Mouse (Mus musculus): ENCODE data around the gene Tox4. TPM values are rescaled to one million over a fixed set of nuclear protein-coding genes. Genes with fewer than 3 reads are reported as not detected.
A peak's percentile ranks its signal among the peaks of the same experiment; 100 is the strongest.
"Not testable (repeated sequence)": the region's sequence is repeated elsewhere in the genome, so short reads cannot be mapped to it uniquely, and the experiment has no call there.

Gene Tox4
- polyA plus RNA-seq, 1 experiment from 2014 or later = 60.2 TPM

DNA sequence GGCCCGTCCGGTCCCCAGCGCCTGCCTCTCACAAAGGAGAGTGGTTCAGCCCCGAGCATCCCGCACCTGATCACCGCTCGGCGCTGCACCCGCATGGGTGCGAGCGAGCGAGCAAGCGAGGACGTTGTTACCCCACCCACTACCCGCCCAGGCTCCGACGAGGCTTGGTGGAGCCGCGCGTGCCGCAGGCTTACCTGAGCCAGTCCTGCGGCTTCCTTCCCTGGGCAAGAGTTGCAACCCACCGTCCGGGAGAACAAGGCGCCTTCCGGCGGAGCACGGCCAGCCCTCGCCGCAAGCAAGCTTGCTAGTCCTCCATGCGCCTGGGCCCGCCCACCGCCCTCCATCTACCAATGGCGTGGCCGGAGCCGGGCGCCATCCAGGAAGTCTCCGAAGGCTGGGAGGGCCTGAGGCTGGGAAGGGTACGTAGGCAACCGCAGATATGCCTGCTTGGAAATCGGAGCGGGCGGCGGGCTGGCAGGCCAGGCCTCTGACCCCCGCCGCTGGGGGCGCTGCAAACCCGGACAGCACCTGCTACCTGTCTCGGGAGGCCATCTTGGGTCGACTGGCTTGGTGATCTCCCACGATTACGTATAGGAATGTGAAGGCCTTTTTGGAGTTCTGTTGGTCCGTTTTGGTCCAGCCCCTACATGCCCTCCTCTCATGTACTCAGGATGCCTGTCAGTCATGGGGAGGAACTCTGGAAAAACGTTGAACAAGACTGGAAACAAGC is 21.3 kb upstream of the Tox4 start, which contains the start of gene Chd8:
Gene Chd8 (minus strand): TSS at position 297 of the 730 bp plus-strand sequence.
- no peaks in the 10 kb centered on the region for H3K9me3 ChIP-seq (ENCODE audit: control insufficient read depth, low read length)
- peak; percentile 100 for ATAC-seq
- peak within 1 kb of the TSS; percentile 88 for H3K4me2 ChIP-seq (ENCODE audit: low read length)
- WGBS = under 1% methylated on average over 54 of the region's 54 CpGs
- H3K4me1 ChIP-seq (replicated peaks; ENCODE audit: control insufficient read depth, insufficient read depth, low read length) = peaks cover 11% of the 10 kb centered on the region
- H3K36me3 ChIP-seq (ENCODE audit: control insufficient read depth, insufficient read depth) = peaks cover 4% of the 10 kb centered on the region
- no peaks in the 10 kb centered on the region for H3K27me3 ChIP-seq (replicated peaks; ENCODE audit: control insufficient read depth, insufficient read depth, low read length)
- H3K4me3 ChIP-seq (replicated peaks; ENCODE audit: low read length) = peak within 1 kb of the TSS; percentile 86
- H3K27ac ChIP-seq (ENCODE audit: low read length) = peak within 1 kb of the TSS; percentile 96
- peak within 1 kb of the TSS; percentile 93 for H3K9ac ChIP-seq (replicated peaks; ENCODE audit: low read depth, low read length)

GRCm38 (mm10) chr14:52272781-52273180 is 6.2 kb upstream of the Tox4 start:
- H3K27ac ChIP-seq (ENCODE audit: low read length) = no peak overlapping the region
- peaks cover 8% of the 10 kb centered on the region for H3K36me3 ChIP-seq (ENCODE audit: control insufficient read depth, insufficient read depth)
- no peak overlapping the region for H3K4me3 ChIP-seq (replicated peaks; ENCODE audit: low read length)
- H3K4me1 ChIP-seq (replicated peaks; ENCODE audit: control insufficient read depth, insufficient read depth, low read length) = no peaks in the 10 kb centered on the region
- no peak overlapping the region for H3K9ac ChIP-seq (replicated peaks; ENCODE audit: low read depth, low read length)
- WGBS = 69% methylated on average over 3 of the region's 3 CpGs
- no peak overlapping the region for H3K4me2 ChIP-seq (ENCODE audit: low read length)
- no peaks in the 10 kb centered on the region for H3K27me3 ChIP-seq (replicated peaks; ENCODE audit: control insufficient read depth, insufficient read depth, low read length)
- no peak for ATAC-seq
- no peaks in the 10 kb centered on the region for H3K9me3 ChIP-seq (ENCODE audit: control insufficient read depth, low read length)

GRCm38 (mm10) chr14:52277210-52277609 is 1.7 kb upstream of the Tox4 start:
- H3K4me2 ChIP-seq (ENCODE audit: low read length) = no peak overlapping the region
- peaks cover 8% of the 10 kb centered on the region for H3K4me1 ChIP-seq (replicated peaks; ENCODE audit: control insufficient read depth, insufficient read depth, low read length)
- no peaks in the 10 kb centered on the region for H3K9me3 ChIP-seq (ENCODE audit: control insufficient read depth, low read length)
- no peak overlapping the region for H3K27ac ChIP-seq (ENCODE audit: low read length)
- peaks cover 2% of the 10 kb centered on the region; the same call in 1 of the 2 replicates for H3K36me3 ChIP-seq (ENCODE audit: control insufficient read depth, insufficient read depth)
- WGBS = 89% methylated on average over 4 of the region's 4 CpGs
- H3K9ac ChIP-seq (replicated peaks; ENCODE audit: low read depth, low read length) = no peak overlapping the region
- ATAC-seq = no peak
- no peak overlapping the region for H3K4me3 ChIP-seq (replicated peaks; ENCODE audit: low read length)
- no peaks in the 10 kb centered on the region for H3K27me3 ChIP-seq (replicated peaks; ENCODE audit: control insufficient read depth, insufficient read depth, low read length)

DNA sequence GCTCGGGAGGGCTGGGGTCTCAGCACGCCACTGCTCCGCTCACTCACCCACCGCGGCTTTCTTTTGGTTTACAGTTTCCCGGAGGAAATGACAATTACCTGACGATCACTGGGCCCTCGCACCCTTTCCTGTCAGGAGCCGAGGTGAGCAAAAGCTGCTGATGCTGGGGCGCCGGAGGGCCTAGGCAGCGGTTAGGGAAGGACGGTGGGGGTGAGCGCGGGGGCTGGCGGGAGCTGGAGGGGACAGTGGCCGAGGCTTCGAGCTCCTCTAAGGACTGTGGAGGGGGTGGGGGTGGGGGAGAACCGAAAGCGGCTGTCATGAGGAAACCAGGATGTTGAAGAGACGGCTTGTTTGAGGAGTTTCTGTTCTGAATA is 788 bp downstream of the Tox4 start:
- Histone ChIP-seq H3K36me3 (ENCODE audit: control insufficient read depth, insufficient read depth) (no peaks in the 10 kb centered on the region), H3K4me2 (ENCODE audit: low read length) (peak overlapping the region; percentile 53), H3K4me3 (replicated peaks; ENCODE audit: low read length) (peak overlapping the region; percentile 92), H3K4me1 (replicated peaks; ENCODE audit: control insufficient read depth, insufficient read depth, low read length) (peaks cover 8% of the 10 kb centered on the region), H3K9me3 (ENCODE audit: control insufficient read depth, low read length) (no peaks in the 10 kb centered on the region), H3K27me3 (replicated peaks; ENCODE audit: control insufficient read depth, insufficient read depth, low read length) (no peaks in the 10 kb centered on the region), H3K9ac (replicated peaks; ENCODE audit: low read depth, low read length) (peak overlapping the region; percentile 72), H3K27ac (ENCODE audit: low read length) (peak overlapping the region; percentile 77)
- under 1% methylated on average over 21 of the region's 21 CpGs for WGBS
- no peak for ATAC-seq

DNA sequence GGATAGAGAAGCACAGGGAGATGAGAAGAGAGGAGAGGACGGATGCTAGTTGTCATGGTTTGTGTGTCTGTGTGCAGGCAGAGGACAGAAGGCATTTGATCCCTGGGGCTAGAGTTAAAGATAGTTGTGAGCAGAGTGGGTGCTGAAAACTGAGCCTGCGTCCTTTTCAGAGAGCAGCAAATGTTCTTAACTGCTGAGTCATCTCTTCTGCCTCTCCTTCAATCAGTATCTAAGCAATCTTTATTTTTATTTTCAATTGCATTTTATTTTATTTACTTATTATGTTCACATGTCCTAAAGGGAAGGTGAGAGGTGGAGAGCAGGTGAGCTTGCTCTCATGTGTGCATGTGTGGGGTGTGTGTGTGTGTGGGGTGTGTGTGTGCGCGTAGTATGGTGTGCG is 4.7 kb downstream of the Tox4 start:
- Histone ChIP-seq H3K36me3 (ENCODE audit: control insufficient read depth, insufficient read depth) (peaks cover 19% of the 10 kb centered on the region), H3K27ac (ENCODE audit: low read length) (no peak overlapping the region), H3K4me2 (ENCODE audit: low read length) (no peak overlapping the region), H3K9ac (replicated peaks; ENCODE audit: low read depth, low read length) (no peak overlapping the region), H3K4me3 (replicated peaks; ENCODE audit: low read length) (no peak overlapping the region), H3K9me3 (ENCODE audit: control insufficient read depth, low read length) (no peaks in the 10 kb centered on the region), H3K27me3 (replicated peaks; ENCODE audit: control insufficient read depth, insufficient read depth, low read length) (no peaks in the 10 kb centered on the region), H3K4me1 (replicated peaks; ENCODE audit: control insufficient read depth, insufficient read depth, low read length) (peaks cover 8% of the 10 kb centered on the region)
- no peak for ATAC-seq
- 95% methylated on average over 5 of the region's 5 CpGs for WGBS

GRCm38 (mm10) chr14:52284191-52284590 is 5.2 kb downstream of the Tox4 start:
- H3K9me3 ChIP-seq (ENCODE audit: control insufficient read depth, low read length) = no peaks in the 10 kb centered on the region
- ATAC-seq = no peak
- H3K36me3 ChIP-seq (ENCODE audit: control insufficient read depth, insufficient read depth) = peaks cover 22% of the 10 kb centered on the region
- no peak overlapping the region for H3K4me2 ChIP-seq (ENCODE audit: low read length)
- H3K4me1 ChIP-seq (replicated peaks; ENCODE audit: control insufficient read depth, insufficient read depth, low read length) = peaks cover 8% of the 10 kb centered on the region
- H3K9ac ChIP-seq (replicated peaks; ENCODE audit: low read depth, low read length) = no peak overlapping the region
- H3K27ac ChIP-seq (ENCODE audit: low read length) = no peak overlapping the region
- WGBS = 93% methylated on average over 3 of the region's 3 CpGs
- H3K4me3 ChIP-seq (replicated peaks; ENCODE audit: low read length) = no peak overlapping the region
- no peaks in the 10 kb centered on the region for H3K27me3 ChIP-seq (replicated peaks; ENCODE audit: control insufficient read depth, insufficient read depth, low read length)

DNA sequence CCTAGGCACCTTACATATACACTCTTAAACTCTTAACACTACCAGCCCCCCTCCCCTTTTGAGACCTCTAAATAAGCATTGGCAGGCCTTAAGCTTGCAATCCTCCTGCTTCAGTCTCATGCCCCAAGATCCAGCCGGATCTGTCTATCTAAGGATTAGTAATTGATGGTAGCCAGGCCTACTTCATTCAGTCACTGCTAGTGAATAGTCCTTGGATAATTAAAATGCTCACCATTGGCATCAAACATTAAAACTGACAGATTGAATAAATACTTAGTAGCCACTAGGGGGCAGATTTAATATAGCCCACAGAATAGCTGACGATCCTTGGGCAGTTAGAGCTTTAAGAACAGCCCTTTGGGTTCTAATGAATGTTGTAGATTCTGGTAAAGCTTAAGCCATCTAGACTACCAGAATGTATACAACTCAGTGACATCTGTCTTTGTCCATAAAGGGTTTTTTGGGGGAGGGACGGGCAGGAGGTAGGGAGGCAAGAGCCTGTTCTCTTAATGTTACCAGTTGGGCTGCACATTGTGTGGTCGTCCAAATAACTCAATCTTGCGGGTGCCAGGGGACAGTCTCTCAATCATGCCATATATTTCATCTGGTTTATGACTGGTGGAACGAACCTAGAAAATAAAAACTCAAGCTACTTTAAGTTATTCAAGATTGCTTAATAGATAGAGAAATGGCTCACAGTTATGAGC is 16.8 kb downstream of the Tox4 start:
- ATAC-seq = peak; percentile 58
- peaks cover 47% of the 10 kb centered on the region for H3K36me3 ChIP-seq (ENCODE audit: control insufficient read depth, insufficient read depth)
- H3K4me3 ChIP-seq (replicated peaks; ENCODE audit: low read length) = no peak overlapping the region
- H3K4me2 ChIP-seq (ENCODE audit: low read length) = no peak overlapping the region
- H3K27ac ChIP-seq (ENCODE audit: low read length) = no peak overlapping the region
- H3K9ac ChIP-seq (replicated peaks; ENCODE audit: low read depth, low read length) = no peak overlapping the region
- no peaks in the 10 kb centered on the region for H3K27me3 ChIP-seq (replicated peaks; ENCODE audit: control insufficient read depth, insufficient read depth, low read length)
- H3K9me3 ChIP-seq (ENCODE audit: control insufficient read depth, low read length) = no peaks in the 10 kb centered on the region
- 58% methylated on average over 6 of the region's 6 CpGs for WGBS
- no peaks in the 10 kb centered on the region for H3K4me1 ChIP-seq (replicated peaks; ENCODE audit: control insufficient read depth, insufficient read depth, low read length)

DNA sequence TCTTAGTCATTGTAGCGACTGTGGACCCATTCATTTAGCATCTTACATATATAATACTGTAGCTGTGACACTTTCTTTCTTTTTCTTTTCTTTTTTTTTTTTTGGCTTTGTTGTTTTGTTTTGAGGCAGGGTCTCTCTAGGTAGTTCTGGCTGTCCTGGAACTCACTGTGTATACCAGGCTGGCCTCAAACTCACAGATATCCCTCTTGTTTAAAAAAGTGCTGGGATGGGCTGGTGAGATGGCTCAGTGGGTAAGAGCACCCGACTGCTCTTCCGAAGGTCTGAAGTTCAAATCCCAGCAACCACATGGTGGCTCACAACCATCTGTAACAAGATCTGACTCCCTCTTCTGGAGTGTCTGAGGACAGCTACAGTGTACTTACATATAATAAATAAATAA is 24.6 kb downstream of the Tox4 start:
- H3K4me3 ChIP-seq (replicated peaks; ENCODE audit: low read length); H3K36me3 ChIP-seq (ENCODE audit: control insufficient read depth, insufficient read depth); H3K4me2 ChIP-seq (ENCODE audit: low read length); ATAC-seq; H3K27me3 ChIP-seq (replicated peaks; ENCODE audit: control insufficient read depth, insufficient read depth, low read length); H3K9ac ChIP-seq (replicated peaks; ENCODE audit: low read depth, low read length); H3K27ac ChIP-seq (ENCODE audit: low read length); H3K9me3 ChIP-seq (ENCODE audit: control insufficient read depth, low read length): not testable (repeated sequence)
- WGBS = 86% methylated on average over 3 of the region's 3 CpGs
- H3K4me1 ChIP-seq (replicated peaks; ENCODE audit: control insufficient read depth, insufficient read depth, low read length) = peaks cover 17% of the 10 kb centered on the region

DNA sequence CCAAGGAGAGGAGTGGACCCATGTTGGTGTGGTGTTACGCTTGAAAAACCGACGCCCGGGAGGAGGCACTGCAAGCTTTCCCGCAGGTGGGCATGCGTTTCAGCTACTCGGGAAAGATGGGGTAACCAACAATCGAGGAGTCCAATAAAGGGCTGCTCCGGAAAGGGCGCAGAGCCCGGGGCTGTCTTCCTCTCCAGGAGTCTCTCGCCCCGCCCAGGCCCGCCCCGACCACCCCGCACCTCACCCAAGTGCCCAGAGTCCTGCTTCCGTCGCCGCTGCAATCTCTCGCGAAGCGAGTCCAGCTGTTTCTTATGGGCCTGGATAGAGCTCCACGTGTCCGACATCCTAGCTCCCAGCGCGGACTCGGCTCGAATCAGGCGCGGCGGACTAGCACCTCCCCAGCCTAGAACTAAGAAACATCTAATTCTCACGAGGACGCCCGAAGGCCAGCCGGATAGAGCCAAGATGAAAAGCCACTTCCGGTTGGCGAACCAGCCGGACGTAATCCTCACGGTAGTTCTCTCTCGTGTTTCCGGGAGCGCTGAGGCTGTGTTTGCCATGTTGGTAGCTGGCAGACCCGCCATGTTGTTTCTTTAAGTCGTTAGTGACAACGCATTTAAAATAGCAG is 25.8 kb downstream of the Tox4 start, which contains the start of gene Mettl3:
Gene Mettl3 (minus strand): TSS at position 485 of the 628 bp plus-strand sequence.
- Histone ChIP-seq H3K36me3 (ENCODE audit: control insufficient read depth, insufficient read depth) (no peaks in the 10 kb centered on the region), H3K4me1 (replicated peaks; ENCODE audit: control insufficient read depth, insufficient read depth, low read length) (peaks cover 17% of the 10 kb centered on the region), H3K27ac (ENCODE audit: low read length) (peak within 1 kb of the TSS; percentile 95), H3K9ac (replicated peaks; ENCODE audit: low read depth, low read length) (peak within 1 kb of the TSS; percentile 77), H3K9me3 (ENCODE audit: control insufficient read depth, low read length) (no peaks in the 10 kb centered on the region), H3K4me3 (replicated peaks; ENCODE audit: low read length) (peak within 1 kb of the TSS; percentile 74), H3K4me2 (ENCODE audit: low read length) (peak within 1 kb of the TSS; percentile 77), H3K27me3 (replicated peaks; ENCODE audit: control insufficient read depth, insufficient read depth, low read length) (no peaks in the 10 kb centered on the region)
- WGBS = 0% methylated on average over 43 of the region's 46 CpGs
- peak; percentile 93 for ATAC-seq

All from forebrain, embryonic 16.5 days (tissue).